16 mouse cellular contexts compared by ENCODE assay signal in genomic region chr8:12917831-12918230, GRCm38 (mm10). TPM values are rescaled to one million over a fixed set of nuclear protein-coding genes. Genes with fewer than 3 reads are reported as not detected.
DNase-seq lines count a peak whose midpoint lies in the region; ATAC-seq and TF ChIP-seq lines count a peak whose summit lies in the region.
"Had no signal": no experiment of that assay in that cellular context is flagged by ENCODE, and none has a peak within 500 bp of the region (broad histone marks: within the 10 kb centered on the region; RNA-seq: fewer than 3 reads in every experiment).

No protein-coding gene starts in this region.

- H3K4me3 ChIP-seq in cerebellum, adult 2 months (replicated peaks; ENCODE audit: insufficient read depth, low read depth, low read length), result peak overlapping the region; percentile 85
- no peak overlapping the region for H3K4me3 ChIP-seq in kidney, embryonic 15.5 days (replicated peaks)
- H3K4me3 ChIP-seq in hindbrain, embryonic 14.5 days (replicated peaks; ENCODE audit: low read length), result peak overlapping the region; percentile 55
- peak overlapping the region; percentile 63 for H3K4me3 ChIP-seq in midbrain, embryonic 16.5 days (ENCODE audit: low read depth, low read length)
- H3K4me3 ChIP-seq: erythroblast, embryonic 14.5 days; liver, embryonic 13.5 days; megakaryocyte, embryonic 14.5 days had no signal

- no peaks in the 10 kb centered on the region for H3K36me3 ChIP-seq in kidney, embryonic 15.5 days
- no peaks in the 10 kb centered on the region for H3K36me3 ChIP-seq in hindbrain, embryonic 14.5 days (replicated peaks; ENCODE audit: control insufficient read depth, insufficient read depth)
- H3K36me3 ChIP-seq in midbrain, embryonic 16.5 days (ENCODE audit: control insufficient read depth, insufficient read depth, low read length), result no peaks in the 10 kb centered on the region
- H3K36me3 ChIP-seq: liver, embryonic 13.5 days had no signal

- 19% methylated on average over 4 of the region's 4 CpGs for WGBS in cerebellum, adult 2 months
- WGBS in kidney, embryonic 15.5 days, result 80% methylated on average over 4 of the region's 4 CpGs
- 94% methylated on average over 4 of the region's 4 CpGs for WGBS in hindbrain, embryonic 14.5 days
- WGBS in midbrain, embryonic 16.5 days, result 94% methylated on average over 4 of the region's 4 CpGs

- no peak overlapping the region for H3K4me2 ChIP-seq in kidney, embryonic 15.5 days
- H3K4me2 ChIP-seq in hindbrain, embryonic 14.5 days (replicated peaks), result peak overlapping the region; percentile 62
- H3K4me2 ChIP-seq in midbrain, embryonic 16.5 days (ENCODE audit: low read length), result peak overlapping the region; percentile 63
- H3K4me2 ChIP-seq: heart, embryonic 11.5 days; liver, embryonic 13.5 days had no signal

- no peak for TF ChIP-seq CTCF in cerebellum, adult 2 months (IDR thresholded peaks at IDR 0.05; ENCODE audit: borderline replicate concordance, insufficient read depth, low read depth, low read length)

- peak overlapping the region; percentile 98 for H3K27ac ChIP-seq in cerebellum, adult 2 months (ENCODE audit: insufficient read depth, low read length)
- no peak overlapping the region for H3K27ac ChIP-seq in kidney, embryonic 15.5 days
- no peak overlapping the region for H3K27ac ChIP-seq in hindbrain, embryonic 14.5 days
- no peak overlapping the region for H3K27ac ChIP-seq in midbrain, embryonic 16.5 days (ENCODE audit: low read length)
- H3K27ac ChIP-seq: liver, embryonic 13.5 days had no signal

- peak in 1 of 2 experiments; percentile 46 for DNase-seq in cerebellum, adult 2 months
- no peak for DNase-seq in cerebellum, adult 11-12 months
- DNase-seq in kidney, adult 9 months, result peak; percentile 73
- no peak for DNase-seq in hindbrain, embryonic 14.5 days (ENCODE audit: low spot score)
- no peak for DNase-seq in spleen, adult 18-20 months
- no peak for DNase-seq in right cerebral cortex, postnatal 25 days
- DNase-seq: gastrocnemius, postnatal 10 days; liver, embryonic 13.5 days; right cerebral cortex, adult 18-20 months had no signal

- H3K27me3 ChIP-seq in cerebellum, adult 2 months (ENCODE audit: control insufficient read depth, insufficient read depth, low read length), result no peaks in the 10 kb centered on the region
- H3K27me3 ChIP-seq in kidney, embryonic 15.5 days, result no peaks in the 10 kb centered on the region
- H3K27me3 ChIP-seq in hindbrain, embryonic 14.5 days (ENCODE audit: control insufficient read depth, insufficient read depth, low read length), result no peaks in the 10 kb centered on the region
- no peaks in the 10 kb centered on the region for H3K27me3 ChIP-seq in midbrain, embryonic 16.5 days (ENCODE audit: control insufficient read depth, insufficient read depth, low read depth, low read length)
- H3K27me3 ChIP-seq: Patski had no signal

- no peaks in the 10 kb centered on the region for H3K9me3 ChIP-seq in kidney, embryonic 15.5 days (replicated peaks)
- H3K9me3 ChIP-seq in hindbrain, embryonic 14.5 days (ENCODE audit: control insufficient read depth, low read length), result no peaks in the 10 kb centered on the region
- H3K9me3 ChIP-seq in midbrain, embryonic 16.5 days (replicated peaks; ENCODE audit: control insufficient read depth, low read length, poor library complexity, severe bottlenecking), result no peaks in the 10 kb centered on the region
- H3K9me3 ChIP-seq: liver, embryonic 13.5 days had no signal

- TF ChIP-seq POLR2A in cerebellum, adult 2 months (IDR thresholded peaks at IDR 0.05; ENCODE audit: borderline replicate concordance, insufficient read depth, low read length), result no peak

- peaks cover 36% of the 10 kb centered on the region for H3K4me1 ChIP-seq in cerebellum, adult 2 months (ENCODE audit: control insufficient read depth, insufficient read depth, low read length)
- H3K4me1 ChIP-seq in kidney, embryonic 15.5 days, result peaks cover 17% of the 10 kb centered on the region
- H3K4me1 ChIP-seq in hindbrain, embryonic 14.5 days (replicated peaks; ENCODE audit: control insufficient read depth, insufficient read depth, low read length), result peaks cover 30% of the 10 kb centered on the region
- H3K4me1 ChIP-seq in midbrain, embryonic 16.5 days (ENCODE audit: control insufficient read depth, insufficient read depth, low read length), result peaks cover 24% of the 10 kb centered on the region
- H3K4me1 ChIP-seq: liver, embryonic 13.5 days had no signal

- ATAC-seq in kidney, embryonic 15.5 days (replicated peaks; ENCODE audit: low FRiP score), result no peak
- no peak for ATAC-seq in hindbrain, embryonic 14.5 days (ENCODE audit: low FRiP score)
- no peak for ATAC-seq in midbrain, embryonic 16.5 days
- ATAC-seq: lung, postnatal 0 days; Patski had no signal

- no peak overlapping the region for H3K9ac ChIP-seq in kidney, embryonic 15.5 days
- H3K9ac ChIP-seq in hindbrain, embryonic 14.5 days, result peak overlapping the region; percentile 83; the same call in 1 of the 2 replicates
- H3K9ac ChIP-seq in midbrain, embryonic 16.5 days (ENCODE audit: low read depth, low read length), result peak overlapping the region; percentile 79
- H3K9ac ChIP-seq: liver, embryonic 13.5 days had no signal

RNA-seq across cellular contexts. Expression of gene Mcf2l, which starts 44.2 kb away (rescaled TPM):
- 150 and 158 TPM in 2 replicates for polyA plus RNA-seq in cerebellum, adult 2 months (2012; rRNA removed)
- polyA plus RNA-seq in kidney, embryonic 15.5 days (2015; fragmentation: Nextera tagmentation; extraction: Ambion mirVana), result 18.9 and 22.7 TPM in 2 replicates
- 158 and 173 TPM in 2 replicates for polyA plus RNA-seq in hindbrain, embryonic 14.5 days (2014; fragmentation: Nextera tagmentation; extraction: Ambion mirVana)
- 185 and 190 TPM in 2 replicates for polyA plus RNA-seq in midbrain, embryonic 16.5 days (2015; fragmentation: Nextera tagmentation; extraction: Ambion mirVana)
